Mouse (Mus musculus): ENCODE data around the gene Bmpr1b.

- TF ChIP-seq ZNF384 (IDR thresholded peaks at IDR 0.05; ENCODE audit: low read depth, low read length): no peak
- no peak for TF ChIP-seq HCFC1 (IDR thresholded peaks at IDR 0.05; ENCODE audit: borderline replicate concordance, insufficient read depth, low read length)
- no peak for TF ChIP-seq MAFK (IDR thresholded peaks at IDR 0.05; ENCODE audit: insufficient read depth, low read depth, low read length)
- no peak for TF ChIP-seq ZC3H11A (IDR thresholded peaks at IDR 0.05; ENCODE audit: borderline replicate concordance, low read depth, low read length)
Observed at GRCm38 (mm10) chr3:142209057-142209456, 39.8 kb upstream of the Bmpr1b start.
